Mouse (Mus musculus): ENCODE data around the gene Ctcf. TPM values are rescaled to one million over a fixed set of nuclear protein-coding genes. Genes with fewer than 3 reads are reported as not detected.

The Ctcf gene
- total and polyA plus RNA-seq, 3 experiments = 9.3 to 41.9 (median 41.4) TPM

DNA sequence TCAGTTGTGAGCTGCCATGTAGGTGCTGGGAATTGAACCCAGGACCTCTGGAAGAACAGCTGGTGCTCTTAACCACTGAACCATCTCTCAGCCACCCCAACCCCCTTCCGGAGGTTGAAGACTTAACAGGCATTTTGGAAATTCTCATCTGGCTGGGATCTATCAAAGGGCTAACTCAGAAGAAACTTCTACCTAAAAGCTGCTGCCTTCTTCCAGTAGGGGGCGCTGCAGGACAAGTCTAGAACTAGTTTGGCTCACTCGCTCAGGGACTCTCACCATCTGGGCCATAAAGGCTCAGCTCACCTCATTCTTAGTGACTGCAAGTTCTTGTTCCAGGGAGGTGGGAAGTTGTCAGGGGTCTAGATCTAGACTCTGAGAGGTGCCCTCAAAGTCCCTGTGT lies 77.8 kb downstream of the Ctcf start:
- Histone ChIP-seq H3K4me3 (no peak overlapping the region), H3K4me1 (ENCODE audit: control insufficient read depth, insufficient read depth, low read length) (peaks cover 3% of the 10 kb centered on the region; the same call in 1 of the 2 replicates), H3K79me2 (replicated peaks; ENCODE audit: control insufficient read depth, insufficient read depth, low read length) (no peaks in the 10 kb centered on the region), H3K9ac (ENCODE audit: low read depth, low read length) (no peak overlapping the region), H3K27me3 (ENCODE audit: control insufficient read depth, insufficient read depth, low read length) (no peaks in the 10 kb centered on the region), H3K36me3 (ENCODE audit: control insufficient read depth, insufficient read depth, low read length) (no peaks in the 10 kb centered on the region), H3K27ac (peak overlapping the region; percentile 69)
- TF ChIP-seq EP300 (IDR thresholded peaks at IDR 0.05; ENCODE audit: insufficient read depth, low read depth, low read length) (peak; percentile 87), POLR2A (IDR thresholded peaks at IDR 0.05; ENCODE audit: insufficient read depth, low read depth, low read length) (0 out of 2 replicates have a peak, but pooled peaks have one; percentile 12), CTCF (IDR thresholded peaks at IDR 0.05) (peak; percentile 89)
- DNase-seq = peak; percentile 82 to 89
- 6% methylated on average over 3 of the region's 3 CpGs for WGBS
- intact Hi-C loops (cut with DNase I) = loop anchor here (1.0 to 5.0 kb wide), 6 partner anchors 43 to 308 kb away; partner anchors contain the start of genes Cenpt, Gfod2, Ranbp10 and Tsnaxip1

DNA sequence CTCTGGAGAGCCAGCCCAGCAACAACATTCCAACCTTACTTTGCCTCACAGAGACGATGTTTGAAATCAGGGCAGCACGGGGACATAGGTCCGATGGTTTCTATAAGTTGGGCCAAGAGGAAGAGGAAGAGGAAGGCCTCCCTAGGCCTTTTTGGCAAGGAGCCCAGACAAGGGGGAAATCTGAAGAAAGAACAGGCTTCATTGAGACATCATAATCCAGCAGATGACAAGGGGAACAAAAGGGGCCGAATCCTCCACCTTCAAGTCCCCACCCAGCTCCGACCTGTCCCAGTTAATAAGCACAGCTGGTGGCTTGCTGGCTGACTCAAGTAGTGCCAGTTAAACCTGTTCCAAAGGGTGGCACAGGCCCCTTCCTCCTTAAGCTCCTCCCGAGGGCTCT lies 78.7 kb downstream of the Ctcf start:
- no peak overlapping the region for H3K9ac ChIP-seq (ENCODE audit: low read depth, low read length)
- H3K4me1 ChIP-seq (ENCODE audit: control insufficient read depth, insufficient read depth, low read length) = peaks cover 3% of the 10 kb centered on the region; the same call in 1 of the 2 replicates
- H3K36me3 ChIP-seq (ENCODE audit: control insufficient read depth, insufficient read depth, low read length) = no peaks in the 10 kb centered on the region
- TF ChIP-seq POLR2A (IDR thresholded peaks at IDR 0.05; ENCODE audit: insufficient read depth, low read depth, low read length) (no peak), EP300 (IDR thresholded peaks at IDR 0.05; ENCODE audit: insufficient read depth, low read depth, low read length) (no peak), CTCF (IDR thresholded peaks at IDR 0.05) (no peak)
- 37% methylated on average over 6 of the region's 6 CpGs for WGBS
- DNase-seq = peak in 1 of 2 experiments; percentile 33
- H3K79me2 ChIP-seq (replicated peaks; ENCODE audit: control insufficient read depth, insufficient read depth, low read length) = no peaks in the 10 kb centered on the region
- H3K27me3 ChIP-seq (ENCODE audit: control insufficient read depth, insufficient read depth, low read length) = no peaks in the 10 kb centered on the region
- intact Hi-C loops (cut with DNase I) = loop anchor here (2.0 kb wide), 2 partner anchors 74 to 112 kb away; partner anchors contain the start of genes Ranbp10 and Tsnaxip1
- H3K27ac ChIP-seq = peak overlapping the region; percentile 69
- H3K4me3 ChIP-seq = no peak overlapping the region

DNA sequence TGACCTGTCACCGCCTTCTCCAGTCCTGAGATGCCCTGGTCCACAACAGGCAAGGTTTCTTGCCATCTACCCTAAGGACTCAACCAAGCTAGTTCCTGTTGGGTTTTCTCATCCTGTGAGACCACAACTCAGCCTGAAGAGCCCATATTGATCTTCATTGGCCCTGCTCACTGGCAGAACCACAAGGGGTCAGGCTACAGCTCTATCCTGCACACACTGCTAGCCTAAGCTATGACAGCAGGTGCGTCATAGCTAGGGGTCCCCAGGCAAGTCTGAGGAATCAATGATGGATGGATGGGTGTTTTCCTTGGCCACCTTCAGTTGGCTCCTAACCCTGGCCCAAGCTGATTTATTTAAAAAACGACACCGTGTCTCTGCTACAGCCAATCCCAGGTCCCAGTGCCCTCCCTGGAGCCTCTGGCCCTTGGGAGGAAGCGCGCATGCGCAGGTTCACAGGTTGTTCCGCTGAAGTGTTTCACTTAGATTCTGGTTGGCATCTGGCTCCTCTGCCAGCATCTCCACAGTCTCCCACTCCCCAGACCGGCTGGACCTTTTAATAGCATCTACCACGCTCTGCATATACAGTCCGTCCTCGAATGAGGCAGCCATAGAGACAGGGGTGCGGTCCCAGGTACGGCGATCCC lies 80.1 kb downstream of the Ctcf start:
- Histone ChIP-seq H3K4me1 (ENCODE audit: control insufficient read depth, insufficient read depth, low read length) (peaks cover 3% of the 10 kb centered on the region; the same call in 1 of the 2 replicates), H3K4me3 (no peak overlapping the region), H3K79me2 (replicated peaks; ENCODE audit: control insufficient read depth, insufficient read depth, low read length) (no peaks in the 10 kb centered on the region), H3K27me3 (ENCODE audit: control insufficient read depth, insufficient read depth, low read length) (no peaks in the 10 kb centered on the region), H3K36me3 (ENCODE audit: control insufficient read depth, insufficient read depth, low read length) (no peaks in the 10 kb centered on the region), H3K27ac (no peak overlapping the region), H3K9ac (ENCODE audit: low read depth, low read length) (no peak overlapping the region)
- DNase-seq = no peak
- intact Hi-C loops (cut with DNase I) = no loop called here
- 94% methylated on average over 15 of the region's 15 CpGs for WGBS
- TF ChIP-seq EP300 (IDR thresholded peaks at IDR 0.05; ENCODE audit: insufficient read depth, low read depth, low read length) = no peak
- TF ChIP-seq POLR2A (IDR thresholded peaks at IDR 0.05; ENCODE audit: insufficient read depth, low read depth, low read length) = no peak
- TF ChIP-seq CTCF (IDR thresholded peaks at IDR 0.05) = no peak

DNA sequence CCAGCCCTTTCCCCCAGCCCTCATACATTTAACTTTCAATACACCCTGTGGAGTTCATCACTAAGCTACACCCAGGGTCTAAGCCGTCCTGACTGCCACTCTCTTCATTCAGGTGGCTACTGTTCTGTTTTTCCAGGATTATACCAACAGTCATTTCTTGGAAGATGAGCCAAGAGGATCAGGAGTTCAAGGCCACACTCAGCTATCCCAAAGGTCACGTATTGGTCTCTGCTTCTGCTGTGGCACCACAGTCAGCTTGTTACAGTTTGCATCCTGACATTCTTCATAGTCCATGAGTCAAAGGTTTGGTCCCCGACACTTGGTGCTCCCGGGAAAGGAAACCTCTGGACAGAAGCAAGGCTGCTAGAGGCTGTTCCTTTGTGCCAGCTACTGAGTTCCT lies 83.3 kb downstream of the Ctcf start:
- no peak for DNase-seq
- Histone ChIP-seq H3K4me1 (ENCODE audit: control insufficient read depth, insufficient read depth, low read length) (peaks cover 3% of the 10 kb centered on the region; the same call in 1 of the 2 replicates), H3K36me3 (ENCODE audit: control insufficient read depth, insufficient read depth, low read length) (no peaks in the 10 kb centered on the region), H3K27me3 (ENCODE audit: control insufficient read depth, insufficient read depth, low read length) (no peaks in the 10 kb centered on the region), H3K9ac (ENCODE audit: low read depth, low read length) (no peak overlapping the region), H3K4me3 (no peak overlapping the region), H3K79me2 (replicated peaks; ENCODE audit: control insufficient read depth, insufficient read depth, low read length) (no peaks in the 10 kb centered on the region), H3K27ac (peak overlapping the region; percentile 23)
- intact Hi-C loops (cut with DNase I) = no loop called here
- no peak for TF ChIP-seq POLR2A (IDR thresholded peaks at IDR 0.05; ENCODE audit: insufficient read depth, low read depth, low read length)
- WGBS = 71% methylated on average over 4 of the region's 4 CpGs

DNA sequence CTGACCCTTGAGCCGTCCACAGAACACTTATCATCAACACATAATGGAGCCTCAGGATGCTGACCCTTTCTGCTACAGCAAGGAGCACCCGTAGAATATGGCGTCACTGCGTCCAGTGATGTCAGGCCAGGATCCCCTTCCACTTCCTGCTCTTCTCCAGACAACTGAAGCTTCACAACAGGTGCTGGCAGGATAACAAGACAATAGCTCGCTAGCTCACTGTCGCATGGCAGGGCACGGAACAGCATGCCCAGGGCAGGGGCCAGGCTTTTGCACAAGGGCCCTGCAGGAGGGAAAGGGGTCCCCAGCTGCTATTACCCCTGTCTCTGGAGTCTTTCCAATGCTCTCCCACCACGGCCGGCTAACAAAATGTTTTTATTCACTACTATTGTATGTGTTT lies 86.5 kb downstream of the Ctcf start:
- no peak overlapping the region for H3K27ac ChIP-seq
- no peaks in the 10 kb centered on the region; the same call in 1 of the 2 replicates for H3K36me3 ChIP-seq (ENCODE audit: control insufficient read depth, insufficient read depth, low read length)
- intact Hi-C loops (cut with DNase I) = loop anchor here (2.0 kb wide), 1 partner anchor 18 kb away; no protein-coding TSS in a partner anchor
- no peak for DNase-seq
- peaks cover 5% of the 10 kb centered on the region for H3K4me1 ChIP-seq (ENCODE audit: control insufficient read depth, insufficient read depth, low read length)
- H3K27me3 ChIP-seq (ENCODE audit: control insufficient read depth, insufficient read depth, low read length) = no peaks in the 10 kb centered on the region
- H3K9ac ChIP-seq (ENCODE audit: low read depth, low read length) = no peak overlapping the region
- H3K4me3 ChIP-seq = no peak overlapping the region
- TF ChIP-seq CTCF (IDR thresholded peaks at IDR 0.05) = no peak
- no peak for TF ChIP-seq EP300 (IDR thresholded peaks at IDR 0.05; ENCODE audit: insufficient read depth, low read depth, low read length)
- no peak for TF ChIP-seq POLR2A (IDR thresholded peaks at IDR 0.05; ENCODE audit: insufficient read depth, low read depth, low read length)
- 87% methylated on average over 9 of the region's 9 CpGs for WGBS
- no peaks in the 10 kb centered on the region for H3K79me2 ChIP-seq (replicated peaks; ENCODE audit: control insufficient read depth, insufficient read depth, low read length)

DNA sequence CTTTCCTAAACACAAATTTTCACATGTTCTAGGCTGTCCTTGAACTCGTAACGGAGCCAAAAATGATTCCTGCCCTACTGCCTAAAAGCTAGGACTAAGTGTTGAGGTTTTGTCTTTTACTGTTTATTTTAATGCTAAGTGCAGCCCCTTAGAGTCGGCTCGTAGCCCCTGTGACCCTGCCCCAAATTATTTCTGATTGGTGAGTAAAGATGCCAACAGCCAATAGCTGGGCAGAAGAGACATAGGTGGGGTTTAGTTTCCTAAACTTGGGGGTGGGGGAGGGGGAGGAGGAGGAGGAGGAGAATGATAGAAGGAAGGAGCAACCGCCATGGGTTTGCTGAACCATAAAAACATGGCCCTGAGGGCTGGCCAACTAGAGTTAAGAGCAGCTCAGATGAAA lies 89.4 kb downstream of the Ctcf start:
- TF ChIP-seq EP300 (IDR thresholded peaks at IDR 0.05; ENCODE audit: insufficient read depth, low read depth, low read length) = no peak
- no peak for TF ChIP-seq CTCF (IDR thresholded peaks at IDR 0.05)
- no peak for TF ChIP-seq POLR2A (IDR thresholded peaks at IDR 0.05; ENCODE audit: insufficient read depth, low read depth, low read length)
- Histone ChIP-seq H3K9ac (ENCODE audit: low read depth, low read length) (no peak overlapping the region), H3K4me3 (no peak overlapping the region), H3K27me3 (ENCODE audit: control insufficient read depth, insufficient read depth, low read length) (no peaks in the 10 kb centered on the region), H3K36me3 (ENCODE audit: control insufficient read depth, insufficient read depth, low read length) (no peaks in the 10 kb centered on the region; the same call in 1 of the 2 replicates), H3K27ac (no peak overlapping the region), H3K4me1 (ENCODE audit: control insufficient read depth, insufficient read depth, low read length) (peaks cover 6% of the 10 kb centered on the region), H3K79me2 (replicated peaks; ENCODE audit: control insufficient read depth, insufficient read depth, low read length) (no peaks in the 10 kb centered on the region)
- DNase-seq = no peak
- WGBS = 92% methylated on average over 5 of the region's 5 CpGs
- intact Hi-C loops (cut with DNase I) = no loop called here

Data from heart, adult 2 months (tissue).